Mouse (Mus musculus) central nervous system, embryonic 11.5 days (tissue): ENCODE data around the gene Irgc1. TPM values are rescaled to one million over a fixed set of nuclear protein-coding genes. Genes with fewer than 3 reads are reported as not detected.

Experiments used
- polyA plus RNA-seq: library from polyadenylated mRNA; depleted of rRNA; stranded (reverse); fragments of >200 nt; gene quantifications from 2 replicates; pipeline ENCODE4 v1.2.3, GENCODE M21; 2012; rRNA removed

Irgc1 gene
- not detected in 2 replicates for polyA plus RNA-seq

GRCm38 (mm10) chr7:24451855-24452311, at the start of gene Irgc1:
Gene Irgc1 (minus strand): TSS chr7:24452297.

DNA sequence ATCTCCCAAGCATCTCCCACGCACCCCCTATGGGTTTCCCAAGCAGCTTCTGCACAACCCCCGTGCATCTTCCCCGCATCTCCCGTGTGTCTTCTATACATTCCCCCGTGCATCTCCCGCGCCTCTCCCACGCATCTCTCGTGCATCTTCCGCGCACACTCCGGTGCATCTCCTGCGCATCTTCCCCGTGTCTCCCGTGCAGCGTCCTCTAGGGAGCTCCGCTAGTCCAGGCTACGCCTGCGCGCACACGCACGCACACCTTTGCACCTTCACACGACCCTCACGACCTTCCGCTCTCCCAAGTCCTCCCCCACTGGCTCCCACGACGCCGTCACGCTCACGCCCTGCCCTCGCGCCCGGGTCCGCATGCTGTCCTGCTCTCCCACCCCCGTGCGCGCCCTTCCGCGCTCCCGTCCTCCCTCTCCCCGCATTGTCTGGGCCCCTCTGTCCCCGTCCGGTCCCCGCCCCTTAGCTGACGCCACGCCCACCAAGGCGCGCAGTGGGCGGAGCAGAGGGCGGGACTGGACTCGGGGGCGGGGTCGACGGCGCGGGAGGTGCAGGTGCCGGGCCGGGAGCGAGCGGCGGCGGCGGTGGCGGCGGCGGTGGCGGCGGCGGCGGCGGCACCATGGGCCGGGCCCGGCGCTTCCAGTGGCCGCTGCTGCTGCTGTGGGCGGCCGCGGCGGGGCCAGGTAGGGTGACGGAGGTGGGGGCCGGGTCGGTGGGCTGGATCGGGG, 29.5 kb upstream of the Irgc1 start, which contains the start of gene Cadm4:
Cadm4 (plus strand) TSS at position 550 of the 734 bp plus-strand sequence.

DNA sequence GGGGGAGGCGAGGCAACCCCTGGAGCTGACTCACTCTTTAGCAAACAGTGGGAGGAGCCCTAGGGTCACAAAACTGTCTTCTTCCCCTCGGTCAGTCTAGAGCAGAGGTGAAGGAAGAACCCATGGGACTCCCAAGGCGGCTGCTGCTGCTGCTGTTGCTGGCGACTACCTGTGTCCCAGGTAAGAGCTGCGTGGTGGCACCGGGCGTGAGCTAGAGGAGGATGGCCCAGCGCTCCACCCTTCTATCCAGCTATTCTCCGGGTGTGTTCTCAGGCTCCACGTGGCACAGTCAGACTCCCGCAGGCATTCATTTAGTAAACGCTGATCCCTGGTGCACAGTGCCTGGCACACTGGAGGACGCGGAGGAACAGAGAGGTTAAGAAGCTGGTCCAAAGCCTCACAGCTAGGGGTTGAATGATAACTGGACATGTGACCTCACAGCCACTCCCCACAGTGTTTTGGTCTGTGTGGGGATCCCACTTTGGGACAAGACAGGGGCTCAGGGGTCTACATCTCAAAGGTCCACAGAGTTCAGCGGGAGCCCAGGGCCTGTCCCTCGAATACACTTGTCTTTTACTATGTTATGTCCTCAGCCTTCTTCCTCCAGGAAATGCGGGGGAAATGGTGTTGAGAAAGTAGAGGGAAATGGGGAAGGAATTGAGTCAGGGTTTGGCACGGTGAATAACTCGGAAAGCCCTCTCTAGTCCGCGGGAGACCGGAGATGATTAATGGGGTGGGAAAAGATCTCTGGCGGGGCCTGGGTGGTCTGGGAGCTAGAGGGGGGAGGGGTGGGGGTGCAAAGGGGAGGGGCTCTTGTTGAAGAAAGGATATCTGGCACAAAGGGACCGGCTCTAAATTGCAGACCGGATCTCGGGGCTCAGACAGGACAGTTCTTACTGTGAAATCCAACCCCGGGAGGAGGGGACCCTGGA, 10.6 kb upstream of the Irgc1 start, which contains the start of gene Plaur:
Plaur (plus strand) TSS at position 97 of the 932 bp plus-strand sequence.

DNA sequence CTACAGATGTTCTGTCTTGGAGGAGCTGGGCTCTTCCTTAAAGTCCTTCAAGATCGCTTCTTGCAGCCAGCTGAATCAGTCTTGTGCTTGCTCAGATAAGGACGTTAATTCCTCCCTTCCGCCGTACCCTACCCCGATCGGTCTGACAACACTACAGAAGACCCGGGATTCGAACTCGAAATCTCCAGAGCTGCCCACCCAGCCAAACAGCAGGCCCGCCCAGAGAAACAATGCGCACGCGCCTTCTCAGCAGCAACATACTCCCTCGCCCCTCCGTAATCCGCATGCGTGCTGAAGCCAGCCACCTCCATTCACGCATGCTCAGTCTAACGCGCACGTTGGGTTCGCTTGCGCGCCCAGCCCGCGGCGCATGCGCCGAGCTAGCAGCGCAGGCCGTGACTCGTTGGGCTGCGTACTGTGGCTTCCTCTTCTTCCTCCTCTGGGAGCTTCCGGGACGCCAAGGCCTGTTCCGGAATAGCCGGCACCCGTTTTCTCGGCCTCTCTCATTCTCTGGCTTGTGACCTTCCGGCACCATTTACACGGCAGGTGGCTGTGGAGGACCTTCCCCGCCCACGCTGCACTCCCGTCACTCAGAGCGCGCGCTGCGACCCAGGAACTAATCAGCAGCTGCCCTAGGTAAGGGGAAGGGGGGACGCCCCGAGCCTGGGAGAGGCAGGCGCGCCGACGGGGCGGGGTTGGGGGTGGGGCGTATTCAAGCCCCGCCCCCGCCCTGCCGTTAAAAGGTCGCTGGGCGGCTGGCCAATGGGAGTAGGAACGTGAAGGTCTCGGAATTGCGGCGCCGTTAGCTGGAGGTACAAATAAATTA, 52.6 kb downstream of the Irgc1 start, which contains the start of gene Smg9:
Smg9 (plus strand) TSS at position 364 of the 826 bp plus-strand sequence.

Other genes starting within 250 kb of the Irgc1 start
- gene Zfp111, start 240.9 kb downstream of the Irgc1 start, polyA plus RNA-seq = 6.3 and 7.0 TPM in 2 replicates
- 3.0 and 4.6 TPM in 2 replicates for gene Zfp109, start 214.7 kb downstream of the Irgc1 start, polyA plus RNA-seq
- gene Zfp108, start 197.5 kb downstream of the Irgc1 start, polyA plus RNA-seq = 1.5 and 3.2 TPM in 2 replicates
- 4.5 and 6.8 TPM in 2 replicates for gene Zfp93, start 181.9 kb downstream of the Irgc1 start, polyA plus RNA-seq
- 46.2 and 50.8 TPM in 2 replicates for gene Zfp61, start 151.1 kb downstream of the Irgc1 start, polyA plus RNA-seq
- gene Zfp94, start 135.6 kb downstream of the Irgc1 start, polyA plus RNA-seq = 15.5 and 18.2 TPM in 2 replicates
- 0.16 and 0.25 TPM in 2 replicates for gene Tescl, start 118.4 kb downstream of the Irgc1 start, polyA plus RNA-seq
- 0.02 TPM in 1 of 2 replicates, not detected in the other for gene Lypd5, start 103.1 kb downstream of the Irgc1 start, polyA plus RNA-seq
- gene Kcnn4, start 82.0 kb downstream of the Irgc1 start, polyA plus RNA-seq = 7.4 and 11.9 TPM in 2 replicates
- 39.6 and 40.1 TPM in 2 replicates for gene Smg9, start 52.7 kb downstream of the Irgc1 start, polyA plus RNA-seq
- 1.9 and 2.7 TPM in 2 replicates for gene Plaur, start 10.2 kb upstream of the Irgc1 start, polyA plus RNA-seq
- gene Cadm4, start 29.7 kb upstream of the Irgc1 start, polyA plus RNA-seq = 76.5 and 113 TPM in 2 replicates
- gene Zfp428, start 54.7 kb upstream of the Irgc1 start, polyA plus RNA-seq = 87.0 and 164 TPM in 2 replicates
- gene AC161166.1, start 60.2 kb upstream of the Irgc1 start, polyA plus RNA-seq = not detected in 2 replicates
- 19.9 and 20.5 TPM in 2 replicates for gene Irgq, start 78.4 kb upstream of the Irgc1 start, polyA plus RNA-seq
- gene Pinlyp, start 93.8 kb upstream of the Irgc1 start, polyA plus RNA-seq = 0.28 TPM in 1 of 2 replicates, not detected in the other
- gene Xrcc1, start 94.0 kb upstream of the Irgc1 start, polyA plus RNA-seq = 111 and 112 TPM in 2 replicates
- gene Ethe1, start 135.2 kb upstream of the Irgc1 start, polyA plus RNA-seq = 12.1 and 14.3 TPM in 2 replicates
- gene Zfp575, start 135.3 kb upstream of the Irgc1 start, polyA plus RNA-seq = 0.88 and 1.4 TPM in 2 replicates
- 0.40 and 0.60 TPM in 2 replicates for gene Phldb3, start 158.5 kb upstream of the Irgc1 start, polyA plus RNA-seq
- gene Lypd3, start 184.3 kb upstream of the Irgc1 start, polyA plus RNA-seq = 0.43 and 0.57 TPM in 2 replicates
- not detected in 2 replicates for gene Tex101, start 224.4 kb upstream of the Irgc1 start, polyA plus RNA-seq